Comparison of ENCODE assay signal across 15 mouse cellular contexts in genomic region chr14:98154832-98155422, GRCm38 (mm10). TPM values are rescaled to one million over a fixed set of nuclear protein-coding genes. Genes with fewer than 3 reads are reported as not detected.
A peak's percentile ranks its signal among the peaks of the same experiment; 100 is the strongest.
DNase-seq lines count a peak whose midpoint lies in the region; ATAC-seq and TF ChIP-seq lines count a peak whose summit lies in the region.
"Had no signal": no experiment of that assay in that cellular context is flagged by ENCODE, and none has a peak within 500 bp of the region (broad histone marks: within the 10 kb centered on the region; RNA-seq: fewer than 3 reads in every experiment).

No protein-coding gene starts in this region.

- no peak for TF ChIP-seq CTCF in brain, embryonic 14.5 days (IDR thresholded peaks at IDR 0.05; ENCODE audit: borderline replicate concordance, extremely low read depth, insufficient read depth, insufficient read length)

- no peak overlapping the region for H3K27ac ChIP-seq in hindbrain, embryonic 15.5 days (replicated peaks)
- H3K27ac ChIP-seq in midbrain, embryonic 16.5 days (ENCODE audit: low read length) = no peak overlapping the region
- H3K27ac ChIP-seq: liver, embryonic 13.5 days had no signal

- H3K9ac ChIP-seq in hindbrain, embryonic 15.5 days = no peak overlapping the region
- no peak overlapping the region for H3K9ac ChIP-seq in midbrain, embryonic 16.5 days (ENCODE audit: low read depth, low read length)
- H3K9ac ChIP-seq: liver, embryonic 13.5 days had no signal

- no peak overlapping the region for H3K4me3 ChIP-seq in hindbrain, embryonic 15.5 days
- H3K4me3 ChIP-seq in midbrain, embryonic 16.5 days (ENCODE audit: low read depth, low read length) = no peak overlapping the region
- H3K4me3 ChIP-seq: liver, embryonic 13.5 days had no signal

- no peaks in the 10 kb centered on the region for H3K9me3 ChIP-seq in hindbrain, embryonic 15.5 days
- no peaks in the 10 kb centered on the region for H3K9me3 ChIP-seq in midbrain, embryonic 16.5 days (replicated peaks; ENCODE audit: control insufficient read depth, low read length, poor library complexity, severe bottlenecking)
- H3K9me3 ChIP-seq: liver, embryonic 13.5 days had no signal

- peaks cover 16% of the 10 kb centered on the region for H3K4me1 ChIP-seq in hindbrain, embryonic 15.5 days (replicated peaks)
- H3K4me1 ChIP-seq in midbrain, embryonic 16.5 days (ENCODE audit: control insufficient read depth, insufficient read depth, low read length) = peaks cover 13% of the 10 kb centered on the region
- H3K4me1 ChIP-seq: liver, embryonic 13.5 days had no signal

- WGBS in hindbrain, embryonic 15.5 days = 18% methylated on average over 7 of the region's 7 CpGs
- 18% methylated on average over 7 of the region's 7 CpGs for WGBS in midbrain, embryonic 16.5 days

- peak overlapping the region; percentile 3; the same call in 1 of the 2 replicates for H3K4me2 ChIP-seq in hindbrain, embryonic 15.5 days
- H3K4me2 ChIP-seq in midbrain, embryonic 16.5 days (ENCODE audit: low read length) = no peak overlapping the region
- H3K4me2 ChIP-seq: liver, embryonic 13.5 days had no signal

- no peaks in the 10 kb centered on the region for H3K36me3 ChIP-seq in hindbrain, embryonic 15.5 days
- no peaks in the 10 kb centered on the region for H3K36me3 ChIP-seq in midbrain, embryonic 16.5 days (ENCODE audit: control insufficient read depth, insufficient read depth, low read length)
- H3K36me3 ChIP-seq: liver, embryonic 13.5 days had no signal

- TF ChIP-seq POLR2A in brain, embryonic 14.5 days (IDR thresholded peaks at IDR 0.05; ENCODE audit: borderline replicate concordance, extremely low read depth, insufficient read depth, insufficient read length, poor library complexity, severe bottlenecking) = no peak

- peak; percentile 85 for ATAC-seq in hindbrain, embryonic 15.5 days (ENCODE audit: low FRiP score, low read depth)
- ATAC-seq in midbrain, embryonic 16.5 days = peak; percentile 26; the same call in 1 of the 2 replicates
- no peak for ATAC-seq in frontal cortex, adult (ENCODE audit: low TSS enrichment)
- ATAC-seq: activated CD4-positive, CD25-positive, alpha-beta regulatory T cell, adult 4 months; lung, postnatal 0 days had no signal

- no peaks in the 10 kb centered on the region for H3K27me3 ChIP-seq in hindbrain, embryonic 15.5 days
- no peaks in the 10 kb centered on the region for H3K27me3 ChIP-seq in midbrain, embryonic 16.5 days (ENCODE audit: control insufficient read depth, insufficient read depth, low read depth, low read length)
- H3K27me3 ChIP-seq: liver, embryonic 13.5 days had no signal

- peak; percentile 59 for DNase-seq in brain, embryonic 14.5 days (ENCODE audit: low read depth)
- DNase-seq in embryo, embryonic 11 days = peak; percentile 53
- no peak for DNase-seq in layer of hippocampus, postnatal 25 days (ENCODE audit: extremely low spot score in 1 of 2, low spot score in 1 of 2)
- no peak for DNase-seq in ovary, postnatal 10 days (ENCODE audit: low spot score)
- DNase-seq: cerebellum, adult 11-12 months; gastrocnemius, postnatal 36 days; kidney, adult 9 months; liver, embryonic 13.5 days; right cerebral cortex, postnatal 25 days; thymus, adult 18-20 months had no signal

RNA-seq across cellular contexts. Expression of gene Dach1, which starts 14.6 kb away (rescaled TPM):
- polyA plus RNA-seq in brain, embryonic 14.5 days (2012; rRNA removed) = 13.1 and 23.1 TPM in 2 replicates
- polyA plus RNA-seq in hindbrain, embryonic 15.5 days (2015; fragmentation: Nextera tagmentation; extraction: Ambion mirVana) = 14.7 and 16.2 TPM in 2 replicates
- polyA plus RNA-seq in midbrain, embryonic 16.5 days (2015; fragmentation: Nextera tagmentation; extraction: Ambion mirVana) = 9.4 and 9.7 TPM in 2 replicates
- total RNA-seq in layer of hippocampus, postnatal 25 days (2021) = 1 to 10 TPM; 3.6 to 4.9 TPM
- polyA plus RNA-seq: activated CD4-positive, CD25-positive, alpha-beta regulatory T cell, adult 4 months had no signal

Comparison
In these comparisons a context has a peak if more than half of its experiments do, and no peak if none do; other contexts are left out.
1. DNase-seq: peak in brain, embryonic 14.5 days (single experiment) and embryo, embryonic 11 days (single experiment); none in layer of hippocampus, postnatal 25 days (0 of 2) and ovary, postnatal 10 days (single experiment).